Mouse (Mus musculus) adrenal gland, adult (tissue): ENCODE results near the gene Kif23.

Source experiments
- DNase-seq, 2 experiments: peaks; one replicate each; pipeline ENCODE4 v3.0.0; 2022 to 2023; ENCODE audit warnings: low spot score in 1 of 2; ENCODE audit not compliant: inconsistent age in 2 of 2

The Kif23 gene

GRCm38 (mm10) chr9:61907621-61908295 lies 38.8 kb downstream of the Kif23 start:
- no peak for DNase-seq

GRCm38 (mm10) chr9:61906912-61907311 lies 39.7 kb downstream of the Kif23 start:
- peak in 1 of 2 experiments; percentile 72 for DNase-seq

- no peak for DNase-seq
Observed at GRCm38 (mm10) chr9:61905576-61905975, 41.0 kb downstream of the Kif23 start.

- DNase-seq, result no peak
Observed at GRCm38 (mm10) chr9:61904201-61904600, 42.4 kb downstream of the Kif23 start.

GRCm38 (mm10) chr9:61902445-61902844 lies 44.1 kb downstream of the Kif23 start:
- DNase-seq, result no peak

GRCm38 (mm10) chr9:61901574-61901973 lies 45.0 kb downstream of the Kif23 start:
- peak in 1 of 2 experiments; percentile 35 for DNase-seq

- peak; percentile 70 to 93 for DNase-seq
Observed at GRCm38 (mm10) chr9:61899804-61900203, 46.8 kb downstream of the Kif23 start.

- peak; percentile 76 to 94 for DNase-seq
Observed at GRCm38 (mm10) chr9:61898401-61898800, 48.2 kb downstream of the Kif23 start.

- peak; percentile 47 to 71 for DNase-seq
Observed at GRCm38 (mm10) chr9:61895014-61895413, 51.6 kb downstream of the Kif23 start.

GRCm38 (mm10) chr9:61889855-61890254 lies 56.7 kb downstream of the Kif23 start:
- no peak for DNase-seq

GRCm38 (mm10) chr9:61887661-61888379 lies 58.8 kb downstream of the Kif23 start:
- DNase-seq, result no peak

GRCm38 (mm10) chr9:61885964-61886363 lies 60.6 kb downstream of the Kif23 start:
- DNase-seq, result peak in 1 of 2 experiments; percentile 35

- no peak for DNase-seq
Observed at GRCm38 (mm10) chr9:61884936-61885335, 61.6 kb downstream of the Kif23 start.

GRCm38 (mm10) chr9:61884375-61884774 lies 62.2 kb downstream of the Kif23 start:
- DNase-seq, result no peak

- DNase-seq, result no peak
Observed at GRCm38 (mm10) chr9:61882179-61882578, 64.4 kb downstream of the Kif23 start.

GRCm38 (mm10) chr9:61878889-61879288 lies 67.7 kb downstream of the Kif23 start:
- peak; percentile 49 to 76 for DNase-seq

GRCm38 (mm10) chr9:61877373-61878112 lies 69.0 kb downstream of the Kif23 start:
- DNase-seq, result no peak

- DNase-seq, result no peak
Observed at GRCm38 (mm10) chr9:61873325-61873724, 73.2 kb downstream of the Kif23 start.

- DNase-seq, result no peak
Observed at GRCm38 (mm10) chr9:61872246-61872941, 74.2 kb downstream of the Kif23 start.

- DNase-seq, result no peak
Observed at GRCm38 (mm10) chr9:61871839-61872238, 74.7 kb downstream of the Kif23 start.

- no peak for DNase-seq
Observed at GRCm38 (mm10) chr9:61867659-61868058, 78.9 kb downstream of the Kif23 start.
